Comparison of ENCODE assay signal across 9 mouse cellular contexts in the genomic region with DNA sequence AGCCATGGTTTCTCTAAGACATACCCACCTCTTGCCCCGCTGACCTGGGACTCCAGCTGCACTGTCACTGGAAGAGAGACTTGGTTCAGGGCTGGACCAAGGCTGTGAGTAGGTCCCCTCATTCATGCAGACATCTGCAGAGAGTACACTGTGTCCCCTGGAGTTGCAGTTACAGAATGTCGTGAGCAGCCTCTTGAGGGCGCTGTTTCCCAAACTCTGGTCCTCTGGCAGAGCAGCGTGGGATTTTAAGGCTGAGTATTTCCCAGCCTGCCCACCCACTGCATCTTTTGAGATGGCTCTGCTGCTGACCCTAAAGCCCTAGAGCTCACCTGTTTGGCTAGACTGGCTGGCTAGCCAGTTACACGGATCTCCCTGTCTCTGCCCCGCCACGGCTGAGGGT. TPM values are rescaled to one million over a fixed set of nuclear protein-coding genes. Genes with fewer than 3 reads are reported as not detected.
DNase-seq lines count a peak whose midpoint lies in the region; ATAC-seq and TF ChIP-seq lines count a peak whose summit lies in the region.
"Had no signal": no experiment of that assay in that cellular context is flagged by ENCODE, and none has a peak within 500 bp of the region (broad histone marks: within the 10 kb centered on the region; RNA-seq: fewer than 3 reads in every experiment).

No protein-coding gene starts in this region.

- 0 out of 2 replicates have a peak, but pooled peaks cover 2% of the 10 kb centered on the region for H3K27me3 ChIP-seq in hindbrain, embryonic 10.5 days (ENCODE audit: insufficient read depth, poor library complexity, severe bottlenecking)
- H3K27me3 ChIP-seq in hindbrain, embryonic 14.5 days (ENCODE audit: control insufficient read depth, insufficient read depth, low read length), result no peaks in the 10 kb centered on the region
- H3K27me3 ChIP-seq in heart, embryonic 12.5 days (replicated peaks), result peaks cover 4% of the 10 kb centered on the region

- H3K27ac ChIP-seq in hindbrain, embryonic 10.5 days, result no peak overlapping the region
- no peak overlapping the region for H3K27ac ChIP-seq in hindbrain, embryonic 14.5 days
- H3K27ac ChIP-seq in bone marrow, adult 2 months (ENCODE audit: control insufficient read depth, insufficient read depth, low read depth, low read length, poor library complexity), result no peak overlapping the region
- no peak overlapping the region for H3K27ac ChIP-seq in heart, embryonic 12.5 days (ENCODE audit: poor library complexity, severe bottlenecking)

- H3K9me3 ChIP-seq in hindbrain, embryonic 10.5 days, result no peaks in the 10 kb centered on the region
- H3K9me3 ChIP-seq in hindbrain, embryonic 14.5 days (ENCODE audit: control insufficient read depth, low read length), result no peaks in the 10 kb centered on the region
- no peaks in the 10 kb centered on the region for H3K9me3 ChIP-seq in heart, embryonic 12.5 days (replicated peaks)

- no peaks in the 10 kb centered on the region for H3K36me3 ChIP-seq in hindbrain, embryonic 10.5 days
- H3K36me3 ChIP-seq in hindbrain, embryonic 14.5 days (replicated peaks; ENCODE audit: control insufficient read depth, insufficient read depth), result no peaks in the 10 kb centered on the region
- H3K36me3 ChIP-seq in heart, embryonic 12.5 days, result no peaks in the 10 kb centered on the region

- no peak overlapping the region for H3K4me2 ChIP-seq in hindbrain, embryonic 14.5 days (replicated peaks)
- H3K4me2 ChIP-seq in heart, embryonic 12.5 days, result no peak overlapping the region

- WGBS in hindbrain, embryonic 10.5 days, result 58% methylated on average over 7 of the region's 7 CpGs
- WGBS in hindbrain, embryonic 14.5 days, result 54% methylated on average over 7 of the region's 7 CpGs
- 56% methylated on average over 7 of the region's 7 CpGs for WGBS in bone marrow, adult 2 months
- WGBS in heart, embryonic 12.5 days, result 49% methylated on average over 7 of the region's 7 CpGs

- no peak overlapping the region for H3K4me3 ChIP-seq in hindbrain, embryonic 10.5 days
- H3K4me3 ChIP-seq in hindbrain, embryonic 14.5 days (replicated peaks; ENCODE audit: low read length), result no peak overlapping the region
- H3K4me3 ChIP-seq in bone marrow, adult 2 months (replicated peaks; ENCODE audit: control insufficient read depth, low read depth, low read length), result no peak overlapping the region
- no peak overlapping the region for H3K4me3 ChIP-seq in heart, embryonic 12.5 days

- TF ChIP-seq CTCF in bone marrow, adult 2 months (IDR thresholded peaks at IDR 0.05; ENCODE audit: control insufficient read depth, insufficient read depth, low read length), result peak; percentile 69

- ATAC-seq in hindbrain, embryonic 14.5 days (ENCODE audit: low FRiP score), result no peak
- ATAC-seq in heart, embryonic 12.5 days (ENCODE audit: insufficient number of reproducible peaks, low FRiP score), result no peak

- H3K4me1 ChIP-seq in hindbrain, embryonic 10.5 days (replicated peaks), result peaks cover 22% of the 10 kb centered on the region
- H3K4me1 ChIP-seq in hindbrain, embryonic 14.5 days (replicated peaks; ENCODE audit: control insufficient read depth, insufficient read depth, low read length), result no peaks in the 10 kb centered on the region
- peaks cover 9% of the 10 kb centered on the region for H3K4me1 ChIP-seq in bone marrow, adult 2 months (ENCODE audit: control insufficient read depth, insufficient read depth, low read length)
- H3K4me1 ChIP-seq in heart, embryonic 12.5 days (replicated peaks), result peaks cover 21% of the 10 kb centered on the region

- no peak overlapping the region for H3K9ac ChIP-seq in hindbrain, embryonic 14.5 days
- no peak overlapping the region for H3K9ac ChIP-seq in heart, embryonic 12.5 days

- TF ChIP-seq POLR2A in bone marrow, adult 2 months (IDR thresholded peaks at IDR 0.05; ENCODE audit: borderline replicate concordance, control insufficient read depth, low read depth, low read length), result no peak

- peak; percentile 34 for DNase-seq in hindbrain, embryonic 10.5 days (ENCODE audit: low spot score)
- no peak for DNase-seq in hindbrain, embryonic 14.5 days (ENCODE audit: low spot score)
- peak; percentile 63 for DNase-seq in CD4-positive helper T cell, adult 2 months (ENCODE audit: low read depth, low spot score)
- DNase-seq in retina, postnatal 1 day, result peak; percentile 47
- DNase-seq in MN1 (ENCODE audit: low spot score), result no peak
- no peak for DNase-seq in layer of hippocampus, adult 11-12 months (ENCODE audit: low spot score)

RNA-seq across cellular contexts. Expression of a gene that starts 1.2 kb away (rescaled TPM):
- 0.80 and 0.82 TPM in 2 replicates for polyA plus RNA-seq in hindbrain, embryonic 10.5 days (2016; fragmentation: Nextera tagmentation; extraction: Ambion mirVana)
- polyA plus RNA-seq in hindbrain, embryonic 14.5 days (2014; fragmentation: Nextera tagmentation; extraction: Ambion mirVana), result 0.29 TPM in 1 of 2 replicates, not detected in the other
- polyA plus RNA-seq in bone marrow, adult 2 months (2011; ENCODE audit: insufficient read depth, insufficient read length, low replicate concordance, missing spikeins), result 3.9 and 6.3 TPM in 2 replicates
- 0.26 and 0.37 TPM in 2 replicates for polyA plus RNA-seq in heart, embryonic 12.5 days (2016; fragmentation: Nextera tagmentation; extraction: Ambion mirVana)
- polyA plus RNA-seq: heart, embryonic 14.5 days had no signal

RNA-seq across cellular contexts. Expression of a gene that starts 28.4 kb away (rescaled TPM):
- polyA plus RNA-seq in hindbrain, embryonic 10.5 days (2016; fragmentation: Nextera tagmentation; extraction: Ambion mirVana), result 5.8 and 7.7 TPM in 2 replicates
- 19.2 and 20.2 TPM in 2 replicates for polyA plus RNA-seq in hindbrain, embryonic 14.5 days (2014; fragmentation: Nextera tagmentation; extraction: Ambion mirVana)
- polyA plus RNA-seq in bone marrow, adult 2 months (2011; ENCODE audit: insufficient read depth, insufficient read length, low replicate concordance, missing spikeins), result 14.2 and 38.5 TPM in 2 replicates
- 3.9 and 7.8 TPM in 2 replicates for polyA plus RNA-seq in heart, embryonic 12.5 days (2016; fragmentation: Nextera tagmentation; extraction: Ambion mirVana)

RNA-seq across cellular contexts. Expression of a gene that starts 31.5 kb away (rescaled TPM):
- polyA plus RNA-seq in hindbrain, embryonic 10.5 days (2016; fragmentation: Nextera tagmentation; extraction: Ambion mirVana), result 131 and 135 TPM in 2 replicates
- 133 and 136 TPM in 2 replicates for polyA plus RNA-seq in hindbrain, embryonic 14.5 days (2014; fragmentation: Nextera tagmentation; extraction: Ambion mirVana)
- polyA plus RNA-seq in bone marrow, adult 2 months (2011; ENCODE audit: insufficient read depth, insufficient read length, low replicate concordance, missing spikeins), result 118 and 172 TPM in 2 replicates
- polyA plus RNA-seq in heart, embryonic 12.5 days (2016; fragmentation: Nextera tagmentation; extraction: Ambion mirVana), result 89.4 and 90.6 TPM in 2 replicates

RNA-seq across cellular contexts. Expression of a gene that starts 51.7 kb away (rescaled TPM):
- 0.99 and 1.7 TPM in 2 replicates for polyA plus RNA-seq in hindbrain, embryonic 10.5 days (2016; fragmentation: Nextera tagmentation; extraction: Ambion mirVana)
- 2.7 and 3.4 TPM in 2 replicates for polyA plus RNA-seq in hindbrain, embryonic 14.5 days (2014; fragmentation: Nextera tagmentation; extraction: Ambion mirVana)
- polyA plus RNA-seq in bone marrow, adult 2 months (2011; ENCODE audit: insufficient read depth, insufficient read length, low replicate concordance, missing spikeins), result 10.7 and 12.6 TPM in 2 replicates
- polyA plus RNA-seq in heart, embryonic 12.5 days (2016; fragmentation: Nextera tagmentation; extraction: Ambion mirVana), result 0.48 and 0.83 TPM in 2 replicates

RNA-seq across cellular contexts. Expression of a gene that starts 52.2 kb away (rescaled TPM):
- polyA plus RNA-seq in hindbrain, embryonic 10.5 days (2016; fragmentation: Nextera tagmentation; extraction: Ambion mirVana), result 0.11 and 0.24 TPM in 2 replicates
- polyA plus RNA-seq in hindbrain, embryonic 14.5 days (2014; fragmentation: Nextera tagmentation; extraction: Ambion mirVana), result 0.16 TPM in 1 of 2 replicates, not detected in the other
- 24.3 and 38.9 TPM in 2 replicates for polyA plus RNA-seq in bone marrow, adult 2 months (2011; ENCODE audit: insufficient read depth, insufficient read length, low replicate concordance, missing spikeins)
- polyA plus RNA-seq in heart, embryonic 12.5 days (2016; fragmentation: Nextera tagmentation; extraction: Ambion mirVana), result 0.21 TPM in 1 of 2 replicates, not detected in the other

Comparison
In these comparisons a context has a peak if more than half of its experiments do, and no peak if none do; other contexts are left out.
1. DNase-seq: peak in hindbrain, embryonic 10.5 days (single experiment), CD4-positive helper T cell, adult 2 months (single experiment) and retina, postnatal 1 day (single experiment); none in hindbrain, embryonic 14.5 days (single experiment), MN1 (single experiment) and layer of hippocampus, adult 11-12 months (single experiment).